Mouse (Mus musculus) myocyte (in vitro differentiated cells): ENCODE measurements around the gene Tmem52b. TPM values are rescaled to one million over a fixed set of nuclear protein-coding genes. Genes with fewer than 3 reads are reported as not detected.
A peak's percentile ranks its signal among the peaks of the same experiment; 100 is the strongest.

Experiments used
- H3K27me3 ChIP-seq: one replicate; pipeline ENCODE4 v1.6.1; 2011; ENCODE audit not compliant: control insufficient read depth, insufficient read depth, insufficient read length
- H3K36me3 ChIP-seq: one replicate; pipeline ENCODE4 v1.6.1; 2011; ENCODE audit not compliant: control insufficient read depth, insufficient read depth
- H3K4me2 ChIP-seq: one replicate; pipeline ENCODE4 v1.6.1; 2011; ENCODE audit warnings: low read depth, control low read depth
- H3K4me3 ChIP-seq: one replicate; pipeline ENCODE4 v1.5.1; 2011; ENCODE audit warnings: mild to moderate bottlenecking, control low read depth, moderate library complexity
- H3K79me2 ChIP-seq: one replicate; pipeline ENCODE4 v1.6.1; 2011; ENCODE audit not compliant: control insufficient read depth, insufficient read depth
- H3ac ChIP-seq: one replicate; pipeline ENCODE4 v1.6.1; 2011; ENCODE audit not compliant: control insufficient read depth, insufficient read length
- CEBPB ChIP-seq: IDR thresholded peaks from 2 replicates; pipeline ENCODE4 v1.6.1; 2011; ENCODE audit warnings: mild to moderate bottlenecking, moderate library complexity; ENCODE audit not compliant: poor library complexity, insufficient read depth, severe bottlenecking
- E2F4 ChIP-seq: IDR thresholded peaks from one replicate; pipeline ENCODE4 v1.6.1; 2011; ENCODE audit warnings: mild to moderate bottlenecking, control low read depth, moderate library complexity; ENCODE audit not compliant: insufficient read depth
- MAX ChIP-seq: IDR thresholded peaks from one replicate; pipeline ENCODE4 v1.6.1; 2011; ENCODE audit warnings: low read depth, mild to moderate bottlenecking, control low read depth
- MYOD1 ChIP-seq, 3 experiments: IDR thresholded peaks; one replicate each; pipeline ENCODE4 v1.6.1; 2011; ENCODE audit warnings: control low read depth in 2 of 3, low read depth in 2 of 3, mild to moderate bottlenecking in 2 of 3, moderate library complexity in 1 of 3; ENCODE audit not compliant: insufficient read length in 2 of 3, control insufficient read depth in 1 of 3
- MYOG ChIP-seq, 3 experiments: IDR thresholded peaks; one replicate each; pipeline ENCODE4 v1.6.1; 2011; ENCODE audit warnings: control low read depth in 2 of 3, low read depth in 2 of 3, mild to moderate bottlenecking in 2 of 3; ENCODE audit not compliant: insufficient read length in 2 of 3, control insufficient read depth in 1 of 3, insufficient read depth in 1 of 3
- POLR2A ChIP-seq: IDR thresholded peaks from one replicate; pipeline ENCODE4 v1.6.1; 2011; ENCODE audit warnings: low read depth, mild to moderate bottlenecking, control low read depth, moderate library complexity; ENCODE audit not compliant: insufficient read length
- POLR2AphosphoS2 ChIP-seq: IDR thresholded peaks from one replicate; pipeline ENCODE4 v1.6.1; 2011; ENCODE audit warnings: low read depth, control low read depth; ENCODE audit not compliant: insufficient read length
- REST ChIP-seq: IDR thresholded peaks from one replicate; pipeline ENCODE4 v1.6.1; 2011; ENCODE audit warnings: mild to moderate bottlenecking, control low read depth, moderate library complexity; ENCODE audit not compliant: insufficient read depth, insufficient read length
- SRF ChIP-seq: IDR thresholded peaks from one replicate; pipeline ENCODE4 v1.6.1; 2011; ENCODE audit warnings: low read depth; ENCODE audit not compliant: control insufficient read depth, insufficient read length
- TCF12 ChIP-seq: IDR thresholded peaks from one replicate; pipeline ENCODE4 v1.6.1; 2011; ENCODE audit warnings: mild to moderate bottlenecking, control low read depth; ENCODE audit not compliant: poor library complexity, insufficient read depth, severe bottlenecking
- TCF3 ChIP-seq: IDR thresholded peaks from one replicate; pipeline ENCODE4 v1.6.1; 2011; ENCODE audit warnings: low read depth, control low read depth; ENCODE audit not compliant: insufficient read length
- USF1 ChIP-seq: IDR thresholded peaks from one replicate; pipeline ENCODE4 v1.6.1; 2011; ENCODE audit warnings: low read depth, mild to moderate bottlenecking, control low read depth, moderate library complexity
- polyA plus RNA-seq: library from polyadenylated mRNA; unstranded; fragments of >200 nt; fragmentation: generic; extraction: Trizol; gene quantifications from one replicate; pipeline ENCODE4 v1.2.1, GENCODE M21; 2012; ENCODE audit warnings: missing spikeins

Tmem52b gene
- polyA plus RNA-seq, 1 experiment = not detected

GRCm38 (mm10) chr6:129507024-129507423 is 5.3 kb upstream of the Tmem52b start, which contains the start of gene Olr1:
TSS of gene Olr1 (minus strand) at chr6:129507165.
- H3K27me3 ChIP-seq = no peaks in the 10 kb centered on the region
- peak within 1 kb of the TSS; percentile 62 for H3K4me2 ChIP-seq
- H3ac ChIP-seq = no peak within 1 kb of the TSS
- no peaks in the 10 kb centered on the region for H3K79me2 ChIP-seq
- TF ChIP-seq CEBPB = 0 out of 2 replicates have a peak, but pooled peaks have one; percentile 47
- no peak for TF ChIP-seq REST
- peak; percentile 16 for TF ChIP-seq E2F4
- no peaks in the 10 kb centered on the region for H3K36me3 ChIP-seq
- no peak within 1 kb of the TSS for H3K4me3 ChIP-seq

GRCm38 (mm10) chr6:129510120-129510911 is 2.0 kb upstream of the Tmem52b start:
- H3K4me3 ChIP-seq = no peak overlapping the region
- no peaks in the 10 kb centered on the region for H3K36me3 ChIP-seq
- no peak overlapping the region for H3ac ChIP-seq
- H3K27me3 ChIP-seq = no peaks in the 10 kb centered on the region
- H3K4me2 ChIP-seq = no peak overlapping the region
- H3K79me2 ChIP-seq = no peaks in the 10 kb centered on the region
- TF ChIP-seq MAX (no peak), TCF3 (no peak), SRF (no peak), REST (no peak), POLR2AphosphoS2 (no peak), MYOD1 (IDR thresholded peaks at IDR 0.05; ENCODE audit: control insufficient read depth in 1 of 3, insufficient read length in 2 of 3, low read depth in 2 of 3) (no peak), E2F4 (no peak), MYOG (IDR thresholded peaks at IDR 0.05; ENCODE audit: control insufficient read depth in 1 of 3, insufficient read depth in 1 of 3, insufficient read length in 2 of 3, low read depth in 2 of 3) (no peak), USF1 (no peak), TCF12 (no peak), CEBPB (no peak), POLR2A (no peak)

DNA sequence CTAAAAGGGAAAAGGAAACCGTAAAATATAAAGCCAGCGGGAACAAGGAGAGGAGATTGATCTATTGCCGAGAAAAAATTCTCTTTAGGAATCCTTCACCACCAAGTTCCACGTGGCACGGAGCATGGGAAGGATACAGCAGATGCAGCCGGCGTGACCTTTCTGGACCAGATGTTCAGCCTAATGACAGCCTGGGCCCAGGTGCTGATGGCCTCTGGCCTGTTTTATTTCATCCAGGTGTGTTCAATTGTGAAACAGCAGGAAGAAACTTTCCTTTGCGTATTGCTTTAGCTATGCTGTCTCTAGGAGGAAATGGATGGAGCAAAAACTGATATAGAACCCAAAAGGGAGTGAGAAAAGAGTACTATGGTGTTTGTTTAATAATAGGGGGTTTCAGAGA is 513 bp downstream of the Tmem52b start:
- TF ChIP-seq MYOD1 (IDR thresholded peaks at IDR 0.05; ENCODE audit: control insufficient read depth in 1 of 3, insufficient read length in 2 of 3, low read depth in 2 of 3) = peak in 1 of 3 experiments; percentile 5
- no peak for TF ChIP-seq REST
- Histone ChIP-seq H3K36me3 (no peaks in the 10 kb centered on the region), H3ac (no peak overlapping the region), H3K4me2 (peak overlapping the region; percentile 83), H3K27me3 (no peaks in the 10 kb centered on the region), H3K79me2 (no peaks in the 10 kb centered on the region), H3K4me3 (no peak overlapping the region)

DNA sequence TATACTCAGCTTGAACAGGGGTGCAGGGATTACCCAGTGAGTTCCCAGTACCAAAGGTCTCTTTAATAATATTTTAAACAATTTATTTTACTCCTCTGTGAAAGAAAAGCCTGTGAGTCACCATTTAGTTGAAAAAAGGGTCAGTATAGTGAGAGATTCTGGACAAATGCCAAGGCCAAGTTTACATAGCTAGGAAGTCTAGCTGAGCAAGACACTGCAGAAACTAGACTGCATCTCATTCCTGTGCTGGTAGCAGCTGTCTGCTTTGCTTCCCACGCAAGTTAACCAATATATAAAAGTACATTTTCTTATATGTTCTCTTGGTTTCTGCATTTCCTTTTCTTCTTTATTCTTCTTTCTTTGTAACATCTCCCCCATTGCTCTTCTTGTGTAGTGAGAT is 1.1 kb downstream of the Tmem52b start:
- no peak overlapping the region for H3K4me3 ChIP-seq
- TF ChIP-seq TCF12 = no peak
- no peak for TF ChIP-seq SRF
- TF ChIP-seq MYOD1 (IDR thresholded peaks at IDR 0.05; ENCODE audit: control insufficient read depth in 1 of 3, insufficient read length in 2 of 3, low read depth in 2 of 3) = peak in 2 of 3 experiments; percentile 46 to 56
- no peak for TF ChIP-seq MAX
- TF ChIP-seq TCF3 = no peak
- TF ChIP-seq POLR2AphosphoS2 = no peak
- H3ac ChIP-seq = no peak overlapping the region
- H3K36me3 ChIP-seq = no peaks in the 10 kb centered on the region
- peak overlapping the region; percentile 83 for H3K4me2 ChIP-seq
- no peaks in the 10 kb centered on the region for H3K79me2 ChIP-seq
- no peaks in the 10 kb centered on the region for H3K27me3 ChIP-seq

GRCm38 (mm10) chr6:129514376-129514775 is 2.0 kb downstream of the Tmem52b start:
- Histone ChIP-seq H3K36me3 (no peaks in the 10 kb centered on the region), H3ac (no peak overlapping the region), H3K27me3 (no peaks in the 10 kb centered on the region), H3K4me3 (no peak overlapping the region), H3K4me2 (peak overlapping the region; percentile 83), H3K79me2 (no peaks in the 10 kb centered on the region)
- TF ChIP-seq POLR2AphosphoS2 (no peak), USF1 (no peak), TCF3 (no peak)
